Mouse (Mus musculus) heart, postnatal 25 days (tissue): ENCODE measurements around the gene Apoe. TPM values are rescaled to one million over a fixed set of nuclear protein-coding genes. Genes with fewer than 3 reads are reported as not detected.

ENCODE experiments used
- DNase-seq: peaks from one replicate; pipeline ENCODE4 v3.0.0; 2022; ENCODE audit warnings: low spot score
- intact Hi-C: fragments of 180-260 bp; cut with DNase I; formaldehyde crosslinking; loops from one replicate; pipeline ENCODE4 v1.15.1; 2025
- total RNA-seq, 2 experiments: library from RNA; stranded (reverse); gene quantifications; 2 replicates each; pipeline ENCODE4 v1.2.3; 2021

Gene Apoe
- total RNA-seq, 2 experiments from 2014 or later, result 309 to 319 TPM

DNA sequence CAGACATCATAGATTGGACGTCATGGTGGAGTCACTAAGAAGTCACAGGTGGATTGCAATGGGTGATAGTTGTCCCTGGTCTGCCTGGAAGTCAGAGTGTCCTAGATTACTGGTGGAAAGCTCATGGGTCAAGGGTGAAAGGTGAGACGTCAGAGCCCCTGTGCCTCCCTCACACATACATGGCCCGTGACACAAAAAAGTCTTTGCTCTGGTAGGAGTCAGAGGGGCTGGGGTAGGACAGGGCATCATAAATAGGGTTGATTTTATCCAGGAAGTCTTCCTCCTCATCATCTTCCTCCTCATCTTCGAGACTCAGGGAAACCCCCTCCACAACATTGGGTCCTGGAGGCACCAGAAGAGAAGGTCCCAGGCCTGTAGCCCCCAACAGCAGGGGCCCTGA is 18.4 kb upstream of the Apoe start:
- no peak for DNase-seq
- intact Hi-C loops, result loop anchor here (2.0 kb wide), 1 partner anchor 25 kb away; no protein-coding TSS in a partner anchor

DNA sequence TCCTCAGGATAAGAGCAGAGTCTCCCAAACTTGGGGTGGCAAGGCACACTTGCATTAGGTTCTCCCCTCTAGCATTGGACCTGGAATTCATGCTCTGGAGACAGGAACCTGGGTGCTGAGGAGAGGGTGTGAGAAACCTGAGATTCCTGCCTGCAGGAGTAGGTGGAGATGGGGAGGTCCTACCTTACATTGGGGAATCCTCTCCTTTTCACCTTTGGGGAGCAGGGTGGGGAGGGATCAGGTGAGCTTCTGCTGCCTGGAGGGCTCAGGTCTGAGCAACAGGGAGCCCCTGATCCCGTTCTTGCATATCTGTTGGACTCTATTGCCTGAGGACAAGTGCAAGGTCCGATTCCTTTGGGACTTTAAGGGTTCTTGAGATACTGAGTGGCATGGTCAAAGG is 17.8 kb upstream of the Apoe start:
- no peak for DNase-seq
- intact Hi-C loops, result loop anchor here (2.0 kb wide), 1 partner anchor 26 kb away; no protein-coding TSS in a partner anchor

DNA sequence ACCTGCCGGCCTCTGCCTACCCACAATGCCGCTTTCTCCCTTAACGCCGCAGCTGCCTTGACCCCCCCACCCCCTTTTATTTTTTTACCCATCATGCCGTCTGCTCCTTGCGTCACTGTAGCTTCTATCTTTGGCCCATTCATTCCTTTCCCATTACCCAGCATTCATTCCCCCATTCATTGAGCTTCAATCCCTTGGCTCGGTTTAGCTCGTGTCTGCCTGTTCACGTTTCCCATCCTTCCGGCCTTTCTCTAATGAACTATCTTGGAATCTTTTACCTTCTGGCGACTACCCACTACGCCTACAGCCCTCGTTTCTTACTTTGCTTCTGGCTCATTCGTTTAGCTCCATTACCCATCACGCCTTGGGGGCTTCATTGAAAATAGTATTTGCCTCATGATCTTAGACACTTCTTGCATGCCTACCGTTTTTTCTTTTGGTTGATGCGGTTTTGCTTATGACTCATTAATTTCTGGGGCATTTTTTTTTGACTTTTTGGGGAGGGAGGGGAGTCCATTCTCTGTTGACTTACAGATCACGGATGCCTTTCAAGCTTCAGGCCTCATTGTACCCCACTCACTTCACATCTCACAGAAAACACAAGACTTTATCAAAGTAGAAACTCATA is 17.2 kb upstream of the Apoe start:
- DNase-seq, result no peak
- intact Hi-C loops, result loop anchor here (2.0 kb wide), 1 partner anchor 27 kb away; no protein-coding TSS in a partner anchor

DNA sequence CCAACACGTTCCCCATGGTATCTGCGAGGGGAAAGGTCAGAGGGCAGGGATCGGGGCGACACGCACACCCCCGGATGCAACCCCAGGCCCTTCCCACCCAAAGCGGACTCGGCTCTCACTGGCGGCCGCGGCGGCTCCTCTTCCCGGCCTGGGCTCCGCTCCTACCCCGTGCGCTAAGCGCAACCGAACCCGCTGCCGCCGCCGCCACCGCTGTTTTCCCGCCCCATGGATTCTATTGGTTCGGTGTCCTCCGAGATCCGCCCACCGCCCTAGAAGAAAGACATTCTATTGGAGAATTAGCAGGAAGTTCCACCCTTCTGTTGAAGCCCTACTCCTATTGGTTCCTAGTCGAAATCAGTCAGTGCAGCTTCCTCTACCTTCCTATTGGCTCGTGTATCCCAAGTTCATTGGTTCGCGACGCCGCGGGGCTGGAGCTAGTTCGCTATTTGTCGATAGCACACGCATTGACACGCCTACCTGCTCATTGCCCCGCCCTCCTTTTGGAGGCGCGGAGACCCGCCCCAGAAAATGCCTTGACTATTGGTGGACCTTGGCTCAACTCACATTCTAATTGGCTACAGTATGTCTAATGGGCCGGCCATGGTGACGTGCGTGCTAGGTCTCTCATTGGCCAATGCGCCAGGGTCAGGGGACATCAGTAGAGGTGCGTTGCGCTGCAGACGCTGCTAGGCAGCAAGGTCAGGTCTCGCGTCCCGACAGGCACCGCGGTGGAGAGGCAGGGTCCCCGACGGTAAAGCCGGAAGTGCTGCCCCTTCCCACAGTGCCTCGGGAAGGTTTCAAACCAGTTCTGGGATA is 16.5 kb upstream of the Apoe start, which contains the start of gene Tomm40:
Gene Tomm40 (minus strand): TSS at position 200 of the 816 bp plus-strand sequence.
- peak; percentile 100 for DNase-seq
- intact Hi-C loops, result loop anchor here (2.0 kb wide), 1 partner anchor 27 kb away; no protein-coding TSS in a partner anchor

DNA sequence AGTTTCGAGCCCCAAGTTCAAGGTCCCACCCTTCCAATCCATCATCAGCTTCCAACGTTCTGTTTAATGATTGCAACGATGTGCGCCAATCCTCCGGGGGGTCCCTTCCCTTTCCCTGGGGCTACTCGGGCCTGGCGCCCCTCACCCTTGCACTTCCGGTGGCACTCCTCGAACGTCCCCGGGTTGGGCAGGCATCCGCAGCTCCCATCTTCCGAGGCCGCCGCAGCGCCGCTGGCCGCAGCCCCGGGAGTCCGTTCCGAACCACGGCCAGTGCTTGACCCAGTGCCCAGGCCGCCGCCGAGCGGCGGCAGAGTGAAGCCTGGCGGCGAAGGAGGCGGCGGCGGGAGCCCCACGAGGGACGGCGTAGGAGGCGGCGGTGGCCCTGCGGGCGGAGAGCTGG is 15.8 kb upstream of the Apoe start:
- no peak for DNase-seq
- intact Hi-C loops, result no loop called here

DNA sequence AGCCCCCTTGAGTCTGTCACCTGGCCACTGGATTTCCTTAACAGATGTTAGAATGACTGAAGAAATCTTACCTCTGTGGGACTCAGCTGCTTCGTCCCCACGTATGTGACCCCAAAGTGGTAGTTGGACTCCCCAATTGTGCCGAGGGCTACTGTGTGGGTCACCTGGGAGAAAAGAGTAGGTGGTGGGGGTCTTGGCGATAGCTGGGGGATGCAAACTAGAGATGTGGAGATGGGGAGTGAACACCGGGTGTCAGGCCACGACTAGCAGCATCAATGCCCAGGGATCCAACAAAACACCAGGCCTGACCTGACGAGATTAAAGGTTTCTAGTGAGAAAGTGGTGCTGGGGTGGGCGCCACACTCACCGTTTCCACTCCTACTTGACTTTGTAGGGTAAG is 14.6 kb upstream of the Apoe start:
- intact Hi-C loops, result loop anchor here (2.0 kb wide), 1 partner anchor 45 kb away; no protein-coding TSS in a partner anchor
- DNase-seq, result no peak

DNA sequence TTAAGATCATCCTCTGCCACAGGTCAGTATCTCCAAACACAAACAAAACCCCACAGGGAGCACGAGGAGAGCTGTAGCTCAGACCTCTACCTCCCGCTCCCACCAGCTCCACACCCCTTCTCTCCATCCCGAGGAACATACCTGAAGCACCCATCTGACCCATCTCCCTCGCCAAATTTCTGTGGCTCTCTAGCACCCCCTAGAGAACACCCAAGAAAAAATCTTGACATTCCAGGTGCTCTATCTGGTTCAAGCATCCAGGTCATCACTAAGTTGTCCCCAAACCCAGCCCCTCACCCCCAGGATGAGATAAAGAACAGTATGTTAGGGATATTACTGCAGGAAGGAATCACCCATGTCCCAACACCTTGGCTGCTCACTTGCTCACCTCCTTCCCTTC is 14.2 kb upstream of the Apoe start:
- DNase-seq, result no peak
- intact Hi-C loops, result loop anchor here (2.0 kb wide), 1 partner anchor 44 kb away; no protein-coding TSS in a partner anchor

DNA sequence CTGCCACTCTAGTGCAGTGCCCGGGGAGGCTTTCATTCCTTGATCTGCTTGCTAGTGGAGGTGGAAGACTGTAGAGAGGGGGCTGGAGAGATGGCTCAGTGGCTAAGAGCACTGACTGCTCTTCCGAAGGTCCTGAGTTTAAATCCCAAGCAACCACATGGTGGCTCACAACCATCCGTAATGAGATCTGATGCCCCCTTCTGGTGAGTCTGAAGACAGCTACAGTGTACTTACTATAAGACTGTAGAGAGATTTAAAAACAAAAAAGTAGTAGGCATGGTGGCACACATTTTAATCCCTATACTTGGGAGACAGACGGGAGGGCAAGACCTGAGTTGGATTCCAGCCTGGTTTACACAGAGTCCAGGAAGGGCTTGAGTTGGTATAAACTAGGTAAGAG is 13.4 kb upstream of the Apoe start:
- no peak for DNase-seq
- intact Hi-C loops, result loop anchor here (2.0 kb wide), 1 partner anchor 44 kb away; no protein-coding TSS in a partner anchor

DNA sequence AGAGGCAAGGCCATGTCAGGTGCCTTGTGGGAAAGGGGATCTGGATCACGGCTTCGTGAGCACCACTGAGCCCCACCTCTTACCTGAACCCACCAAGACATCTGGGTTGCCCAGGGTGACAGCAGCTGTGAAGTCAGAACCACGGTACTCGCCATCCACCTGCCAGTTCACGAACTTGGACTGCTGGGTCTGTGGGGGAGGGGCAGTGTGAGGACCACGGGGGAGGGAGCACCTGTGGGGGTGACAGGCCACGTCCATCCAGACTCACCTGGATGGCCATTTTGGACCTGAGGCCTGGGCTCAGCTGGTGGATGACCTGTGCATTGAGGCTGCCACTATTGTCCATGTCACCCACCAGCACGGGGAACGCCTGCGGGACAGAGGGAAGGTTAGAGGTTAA is 11.7 kb upstream of the Apoe start:
- intact Hi-C loops, result no loop called here

DNA sequence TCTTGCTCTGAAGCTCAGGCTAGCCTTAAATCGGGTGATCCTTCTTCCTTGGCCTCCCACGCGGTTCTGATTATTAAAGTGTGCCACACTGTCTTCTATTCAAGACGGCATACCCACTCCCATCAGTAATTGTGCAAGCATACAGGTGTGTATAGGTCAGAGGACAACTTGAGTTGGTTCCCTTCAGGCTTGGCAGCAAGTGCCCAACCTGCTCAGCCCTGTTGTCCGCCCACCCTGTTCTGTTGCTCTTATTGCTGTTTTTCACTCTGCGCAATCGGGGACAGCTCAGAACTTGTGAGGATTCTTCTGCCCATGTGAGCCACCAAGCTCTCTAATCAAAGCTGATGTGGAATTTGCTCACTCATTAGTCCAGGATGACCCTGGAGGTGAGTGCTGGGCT is 6.3 kb upstream of the Apoe start:
- intact Hi-C loops, result no loop called here
- no peak for DNase-seq

More for the DNA sequence above, 11.7 kb upstream of the Apoe start:
- no peak for DNase-seq

DNA sequence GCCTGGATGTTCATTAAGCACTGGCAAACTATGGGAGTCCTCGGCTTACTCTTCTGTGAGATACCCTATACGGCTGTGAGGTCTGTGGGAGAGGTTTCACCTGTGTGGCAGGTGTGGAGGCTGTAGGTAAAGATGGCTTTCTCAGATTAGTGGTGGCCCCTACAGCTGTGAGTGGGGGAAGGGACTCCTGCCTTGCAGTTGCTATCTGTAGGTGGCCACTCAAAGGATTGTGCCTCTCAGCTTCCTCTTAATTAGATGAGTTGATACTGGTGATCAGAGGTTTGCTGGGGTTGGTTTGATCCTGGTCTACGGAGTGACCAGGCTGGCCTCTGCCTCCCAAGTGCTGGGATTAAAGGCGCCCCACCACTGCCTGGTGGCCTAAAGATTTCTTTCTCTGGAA is 5.5 kb upstream of the Apoe start:
- intact Hi-C loops, result loop anchor here (5.0 kb wide), 1 partner anchor 297 kb away; no protein-coding TSS in a partner anchor

DNA sequence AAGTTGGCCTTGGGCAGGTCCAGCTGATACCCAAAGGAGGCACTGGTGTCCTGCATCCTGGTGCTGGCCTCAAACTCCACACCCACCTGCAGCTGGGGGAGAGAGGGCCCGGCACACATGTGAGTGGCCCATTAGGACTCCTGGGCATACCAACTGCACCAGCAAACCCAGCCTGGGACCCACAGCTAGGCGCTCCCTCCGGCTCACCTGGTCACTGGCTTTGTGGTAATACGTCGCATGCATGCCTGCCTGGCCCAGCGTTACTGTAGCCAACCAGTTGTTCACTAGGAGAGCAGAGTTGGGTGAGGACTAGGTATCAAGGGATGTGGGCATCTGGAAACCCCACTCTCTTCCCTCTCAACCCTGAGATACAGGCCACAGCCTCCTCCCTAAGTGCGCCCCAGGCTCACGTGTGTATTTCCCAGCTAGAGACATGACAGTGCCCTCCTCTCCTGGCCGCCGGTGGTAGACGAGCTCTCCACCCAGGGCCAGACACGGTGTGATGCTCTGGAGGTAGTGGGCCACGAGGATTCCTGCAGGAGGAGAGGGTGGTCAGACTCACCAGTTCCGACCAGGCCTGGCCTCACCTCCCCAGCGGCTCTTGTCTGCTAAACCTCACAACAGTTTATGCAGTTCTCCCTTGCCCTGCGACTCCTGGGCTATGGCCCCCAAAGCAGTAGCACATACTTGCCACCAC is 4.0 kb upstream of the Apoe start:
- DNase-seq, result no peak
- intact Hi-C loops, result loop anchor here (5.0 kb wide), 1 partner anchor 296 kb away; no protein-coding TSS in a partner anchor

More for the DNA sequence above, 5.5 kb upstream of the Apoe start:
- DNase-seq, result no peak

DNA sequence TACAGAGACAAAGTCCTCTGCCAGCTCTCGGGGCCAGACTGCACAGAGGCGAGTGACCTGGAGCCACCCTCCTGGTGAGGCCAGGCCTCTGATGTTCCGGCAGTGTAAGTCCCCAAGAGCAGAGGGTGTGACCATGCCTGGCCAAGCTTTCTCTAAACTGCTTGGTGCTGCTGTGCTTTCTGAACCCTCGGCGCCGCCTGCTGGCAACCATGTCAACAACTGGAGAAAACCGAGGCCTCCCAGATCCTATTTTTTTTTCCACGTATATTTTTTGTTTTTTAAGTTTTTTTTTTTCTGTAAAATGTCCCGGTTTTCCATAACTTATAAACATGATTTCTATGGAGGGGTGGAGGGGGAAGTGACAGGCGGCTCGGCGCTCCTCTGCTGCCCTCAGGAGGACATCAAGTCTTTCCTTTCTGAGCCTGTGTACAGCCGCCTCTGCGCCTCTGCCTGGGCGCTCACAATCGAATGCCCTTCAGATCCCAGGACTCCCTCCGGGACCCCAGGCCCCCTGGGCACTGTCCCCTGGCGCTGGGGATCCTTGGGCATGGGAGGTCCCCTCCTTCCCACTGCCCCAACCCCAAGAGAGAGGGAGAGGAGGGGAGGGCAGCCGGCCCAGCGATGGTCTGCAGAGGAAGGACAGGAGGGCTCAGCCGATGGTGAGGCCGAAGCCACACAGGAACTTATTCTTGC is 2.2 kb upstream of the Apoe start:
- intact Hi-C loops, result loop anchor here (5.0 kb wide), 1 partner anchor 294 kb away; no protein-coding TSS in a partner anchor
- DNase-seq, result peak; percentile 67

DNA sequence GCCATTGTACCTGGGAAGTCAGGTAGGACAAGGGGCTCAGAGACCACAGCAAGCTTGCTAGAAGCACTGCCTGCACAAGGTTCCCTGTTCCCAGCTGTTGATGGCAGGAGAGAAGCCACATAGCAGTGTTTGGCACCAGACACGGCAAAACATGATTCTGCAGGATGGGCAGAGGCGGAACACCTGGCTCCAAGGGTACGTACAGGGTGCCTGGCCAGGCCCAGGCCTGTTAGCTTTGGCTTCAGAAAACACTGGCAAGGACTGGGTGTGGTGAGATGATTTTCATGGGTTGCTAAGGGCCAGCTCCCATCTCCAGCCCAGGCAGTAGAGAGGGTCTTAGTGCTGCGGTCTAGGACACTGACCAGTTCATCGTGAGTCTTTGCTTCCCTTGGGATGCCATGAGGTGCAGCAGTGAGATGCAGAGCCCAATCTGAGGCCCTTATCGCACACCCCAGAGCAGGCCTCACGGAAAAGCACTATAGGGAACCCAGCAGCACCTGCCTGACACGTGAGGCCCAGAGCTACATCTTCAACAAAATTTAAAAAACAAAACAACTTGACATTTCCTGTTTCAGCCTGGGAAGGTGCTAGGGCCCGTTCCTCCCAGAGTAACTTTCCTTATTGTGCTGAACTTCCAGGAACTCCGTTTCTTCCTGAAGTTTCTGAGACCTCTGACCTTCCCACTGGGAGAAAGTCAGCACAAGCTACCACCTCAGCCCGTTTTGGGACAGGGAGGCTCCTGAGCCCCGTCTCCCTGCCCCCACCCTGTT is 1.5 kb upstream of the Apoe start:
- intact Hi-C loops, result loop anchor here (5.0 kb wide), 1 partner anchor 293 kb away; no protein-coding TSS in a partner anchor
- no peak for DNase-seq

DNA sequence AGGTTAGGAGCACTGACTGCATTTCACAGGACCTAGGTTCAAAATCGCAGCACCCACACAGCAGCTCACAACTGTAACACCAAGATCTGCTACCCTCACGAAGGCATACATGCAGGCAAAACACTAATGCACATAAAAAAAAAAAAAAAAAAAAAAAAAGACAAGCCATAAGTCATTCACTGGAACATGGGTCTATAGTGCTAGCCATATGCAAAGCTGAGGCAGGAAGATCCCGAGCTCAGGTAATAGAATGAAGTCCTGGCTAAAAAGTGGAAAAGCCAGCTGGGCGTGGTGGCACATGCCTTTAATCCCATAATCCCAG is 800 bp upstream of the Apoe start:
- DNase-seq, result no peak
- intact Hi-C loops, result loop anchor here (5.0 kb wide), 1 partner anchor 292 kb away; no protein-coding TSS in a partner anchor

DNA sequence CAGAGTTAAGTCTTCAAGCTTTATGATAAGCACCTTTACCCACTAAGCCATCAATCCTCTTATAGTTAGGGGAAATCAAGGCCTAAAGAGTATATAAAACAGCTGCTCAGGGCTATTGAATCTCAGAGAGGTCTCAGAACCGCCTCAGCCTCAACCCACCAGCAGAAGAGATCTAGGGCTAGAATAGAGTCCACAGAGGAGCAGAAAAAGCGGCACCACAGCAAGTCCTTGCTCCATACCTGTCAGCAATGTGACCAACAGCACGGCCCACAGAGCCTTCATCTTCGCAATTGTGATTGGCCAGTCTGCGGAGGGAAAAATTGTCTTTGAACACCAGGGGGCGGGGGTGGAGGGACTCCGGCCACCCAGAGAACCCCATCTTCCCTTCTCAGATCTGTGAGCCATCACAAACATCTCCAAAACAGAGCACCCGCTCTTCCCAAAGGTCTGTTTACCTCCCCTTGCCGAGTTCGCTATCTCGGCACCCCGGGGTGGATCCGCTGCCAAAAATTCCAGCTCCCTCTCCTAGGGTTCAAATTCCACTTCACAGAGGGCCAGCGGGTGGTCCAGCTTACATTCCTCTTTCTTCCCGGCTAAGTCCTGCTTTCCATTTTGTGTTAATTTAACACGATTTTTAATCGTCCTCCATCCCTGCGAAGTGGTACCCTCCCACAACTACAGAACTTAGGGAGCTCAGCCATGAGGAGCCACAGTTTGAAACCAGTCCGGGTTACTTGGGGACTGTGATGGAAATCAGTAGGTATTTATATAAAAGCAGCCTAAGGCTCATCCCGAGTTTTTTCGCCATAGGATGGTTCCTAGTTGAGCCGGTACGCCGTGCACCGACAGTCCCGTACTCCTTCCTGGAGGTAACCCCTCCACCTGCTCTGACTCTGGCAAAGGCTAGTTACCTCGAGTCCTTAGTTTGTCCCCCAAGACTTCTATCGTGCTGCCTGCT is 760 bp downstream of the Apoe start:
- no peak for DNase-seq
- intact Hi-C loops, result loop anchor here (1.0 kb wide), 1 partner anchor 28 kb away; no protein-coding TSS in a partner anchor

DNA sequence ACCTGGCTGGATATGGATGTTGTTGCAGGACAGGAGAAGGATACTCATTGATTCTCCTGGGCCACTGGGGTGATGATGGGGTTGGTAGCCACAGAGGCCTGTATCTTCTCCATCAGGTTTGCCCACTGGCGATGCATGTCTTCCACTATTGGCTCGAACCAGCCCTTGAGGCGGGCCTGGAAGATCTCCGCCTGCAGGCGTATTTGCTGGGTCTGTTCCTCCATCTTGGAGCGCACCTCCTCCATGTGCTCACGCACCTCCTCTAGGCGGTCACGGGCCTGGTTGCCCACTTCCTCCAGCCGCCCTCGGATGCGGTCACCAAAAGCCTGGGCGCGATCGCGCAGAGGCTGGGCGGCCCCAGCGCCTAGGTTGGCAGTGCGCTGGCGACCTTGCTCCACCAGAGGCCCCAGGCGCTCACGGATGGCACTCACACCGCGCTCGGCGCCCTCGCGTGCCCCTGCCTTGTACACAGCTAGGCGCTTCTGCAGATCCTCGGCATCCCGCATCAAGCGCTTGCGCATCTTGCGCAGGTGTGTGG is 2.6 kb downstream of the Apoe start:
- no peak for DNase-seq
- intact Hi-C loops, result no loop called here
